Mouse (Mus musculus) liver (tissue): ENCODE results near the gene Gm8206.
"Not testable (repeated sequence)": the region's sequence is repeated elsewhere in the genome, so short reads cannot be mapped to it uniquely, and the experiment has no call there.

Experiments used
- DNase-seq: peaks from one replicate; pipeline ENCODE4 v3.0.0-alpha.2; 2020; ENCODE audit warnings: mixed read lengths

Gene Gm8206

DNA sequence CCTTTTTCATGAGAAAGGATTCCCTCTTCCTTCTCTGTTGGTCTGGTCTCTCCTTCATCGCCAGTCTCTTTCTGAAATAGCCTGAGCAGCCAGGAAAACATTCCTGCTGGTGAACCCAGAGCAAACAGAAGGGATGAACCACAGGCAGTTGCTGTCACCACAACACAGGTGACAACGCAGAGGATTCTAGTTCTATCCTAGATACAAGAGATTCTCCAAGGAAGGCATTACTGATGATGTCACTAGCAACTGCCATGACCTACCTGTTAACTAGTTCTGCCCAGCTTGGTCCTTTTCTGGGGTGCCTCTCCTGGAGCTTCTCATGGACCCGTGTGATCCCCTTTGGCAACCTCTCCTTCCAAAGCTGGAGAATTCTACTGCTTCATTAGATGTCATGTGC is at the start of gene Gm8206:
Gm8206 (minus strand) TSS at position 101 of the 400 bp plus-strand sequence.
- DNase-seq: not testable (repeated sequence)

DNA sequence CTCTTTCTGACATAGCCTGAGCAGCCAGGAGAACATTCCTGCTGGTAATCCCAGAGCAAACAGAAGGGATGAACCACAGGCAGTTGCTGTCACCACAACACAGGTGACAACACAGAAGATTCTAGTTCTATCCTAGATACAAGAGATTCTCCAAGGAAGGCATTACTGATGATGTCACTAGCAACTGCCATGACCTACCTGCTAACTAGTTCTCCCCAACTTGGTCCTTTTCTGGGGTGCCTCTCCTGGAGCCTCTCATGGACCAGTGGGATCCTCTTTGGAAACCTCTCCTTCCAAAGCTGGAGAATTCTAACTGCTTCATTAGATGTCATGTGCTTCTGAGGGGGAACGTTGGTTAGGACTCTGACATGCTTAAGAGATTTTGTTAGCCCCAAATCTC is 32.0 kb upstream of the Gm8206 start, which contains the start of gene Gm3476:
Gm3476 (minus strand) TSS at position 101 of the 400 bp plus-strand sequence.
- DNase-seq: not testable (repeated sequence)

DNA sequence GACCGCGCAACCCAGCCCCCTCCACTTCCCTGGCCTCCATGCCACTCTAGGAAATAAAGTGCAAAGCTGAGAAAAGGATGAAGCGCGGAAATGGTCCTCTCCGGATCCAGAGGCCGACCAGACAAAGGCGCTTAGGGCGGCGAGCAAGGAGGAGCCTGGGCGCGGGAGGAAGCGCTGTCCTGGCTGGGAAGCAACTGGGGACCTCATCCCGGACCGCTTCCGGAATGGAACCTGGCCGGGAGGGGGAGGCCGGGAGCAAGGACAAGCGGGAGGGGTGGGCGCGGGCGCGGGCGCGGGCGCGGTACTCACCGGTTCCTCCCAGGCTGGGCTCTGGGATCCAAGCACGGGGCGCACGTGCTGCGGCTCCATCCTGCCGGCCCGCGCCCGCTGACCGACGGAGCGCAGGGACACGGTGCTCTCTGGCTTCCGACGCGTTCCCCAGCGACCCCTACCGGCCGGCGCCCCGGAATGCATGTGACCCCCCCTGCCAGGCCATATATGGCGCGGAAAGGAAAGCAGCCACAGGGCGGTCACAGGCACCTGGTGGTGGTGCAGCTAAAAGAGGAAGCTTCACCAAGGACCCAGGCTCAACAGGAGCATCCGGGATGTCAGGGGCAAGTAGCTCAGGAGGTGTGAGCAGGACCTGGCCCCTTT is 14.7 kb upstream of the Gm8206 start, which contains the start of gene Gm3468:
Gm3468 (minus strand) TSS at position 394 of the 654 bp plus-strand sequence.
- DNase-seq: peak; percentile 66

DNA sequence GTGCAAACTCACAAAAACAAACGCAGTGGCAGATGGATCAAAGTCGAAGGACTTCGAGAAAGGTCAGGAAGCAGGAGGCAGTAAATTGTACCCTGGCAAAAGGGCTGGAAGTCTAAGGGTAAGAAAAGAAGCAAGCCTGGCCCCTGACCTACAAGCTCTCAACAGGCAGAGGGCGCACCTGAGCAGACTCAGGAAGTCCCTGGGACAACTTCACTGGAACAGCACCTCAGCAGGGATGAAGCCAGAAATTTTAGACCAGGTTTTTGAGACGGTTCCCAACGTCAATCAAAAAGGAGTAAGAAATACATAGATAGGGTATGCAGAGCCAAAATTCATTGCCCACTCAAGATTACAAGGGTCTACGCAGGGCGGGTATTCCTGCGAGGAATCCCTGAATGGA is 13.8 kb upstream of the Gm8206 start:
- not testable (repeated sequence) for DNase-seq

DNA sequence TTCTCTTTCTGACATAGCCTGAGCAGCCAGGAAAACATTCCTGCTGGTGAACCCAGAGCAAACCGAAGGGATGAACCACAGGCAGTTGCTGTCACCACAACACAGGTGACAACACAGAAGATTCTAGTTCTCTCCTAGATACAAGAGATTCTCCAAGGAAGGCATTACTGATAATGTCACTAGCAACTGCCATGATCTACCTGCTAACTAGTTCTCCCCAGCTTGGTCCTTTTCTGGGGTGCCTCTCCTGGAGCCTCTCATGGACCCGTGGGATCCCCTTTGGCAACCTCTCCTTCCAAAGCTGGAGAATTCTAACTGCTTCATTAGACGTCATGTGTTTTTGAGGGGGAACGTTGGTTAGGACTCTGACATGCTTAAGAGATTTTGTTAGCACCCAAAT is 35.6 kb downstream of the Gm8206 start, which contains the start of gene Gm6337:
Gm6337 (minus strand) TSS at position 101 of the 400 bp plus-strand sequence.
- DNase-seq: not testable (repeated sequence)

DNA sequence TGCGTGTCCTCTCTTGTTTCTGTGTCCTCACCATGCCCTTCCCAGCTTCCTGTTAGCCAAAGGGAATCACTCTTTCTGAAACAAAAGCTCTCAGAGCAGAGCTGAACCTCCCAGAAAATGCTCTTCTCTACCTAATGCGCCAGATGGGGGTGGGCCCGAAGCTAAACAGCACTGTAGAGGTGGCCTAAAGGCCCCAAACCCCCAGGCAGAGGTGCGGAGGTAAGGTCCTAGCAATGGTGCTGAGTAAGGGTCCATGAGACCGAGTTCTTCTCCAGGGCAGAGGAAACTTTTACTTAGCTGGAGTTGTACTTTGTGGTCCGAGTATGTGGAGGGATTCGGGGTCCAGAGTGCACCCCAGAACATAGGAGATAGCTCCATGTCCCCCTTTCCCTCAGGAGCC is 106.6 kb downstream of the Gm8206 start:
- not testable (repeated sequence) for DNase-seq

DNA sequence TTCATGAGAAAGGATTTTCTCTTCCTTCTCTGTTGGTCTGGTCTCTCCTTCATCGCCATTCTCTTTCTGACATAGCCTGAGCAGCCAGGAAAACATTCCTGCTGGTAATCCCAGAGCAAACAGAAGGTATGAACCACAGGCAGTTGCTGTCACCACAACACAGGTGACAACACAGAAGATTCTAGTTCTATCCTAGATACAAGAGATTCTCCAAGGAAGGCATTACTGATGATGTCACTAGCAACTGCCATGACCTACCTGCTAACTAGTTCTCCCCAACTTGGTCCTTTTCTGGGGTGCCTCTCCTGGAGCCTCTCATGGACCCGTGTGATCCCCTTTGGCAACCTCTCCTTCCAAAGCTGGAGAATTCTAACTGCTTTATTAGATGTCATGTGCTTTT is 114.7 kb downstream of the Gm8206 start, which contains the start of gene Gm3453:
Gm3453 (minus strand) TSS at position 101 of the 400 bp plus-strand sequence.
- not testable (repeated sequence) for DNase-seq
